Comparison of ENCODE assay signal across 25 mouse cellular contexts in the genomic region with DNA sequence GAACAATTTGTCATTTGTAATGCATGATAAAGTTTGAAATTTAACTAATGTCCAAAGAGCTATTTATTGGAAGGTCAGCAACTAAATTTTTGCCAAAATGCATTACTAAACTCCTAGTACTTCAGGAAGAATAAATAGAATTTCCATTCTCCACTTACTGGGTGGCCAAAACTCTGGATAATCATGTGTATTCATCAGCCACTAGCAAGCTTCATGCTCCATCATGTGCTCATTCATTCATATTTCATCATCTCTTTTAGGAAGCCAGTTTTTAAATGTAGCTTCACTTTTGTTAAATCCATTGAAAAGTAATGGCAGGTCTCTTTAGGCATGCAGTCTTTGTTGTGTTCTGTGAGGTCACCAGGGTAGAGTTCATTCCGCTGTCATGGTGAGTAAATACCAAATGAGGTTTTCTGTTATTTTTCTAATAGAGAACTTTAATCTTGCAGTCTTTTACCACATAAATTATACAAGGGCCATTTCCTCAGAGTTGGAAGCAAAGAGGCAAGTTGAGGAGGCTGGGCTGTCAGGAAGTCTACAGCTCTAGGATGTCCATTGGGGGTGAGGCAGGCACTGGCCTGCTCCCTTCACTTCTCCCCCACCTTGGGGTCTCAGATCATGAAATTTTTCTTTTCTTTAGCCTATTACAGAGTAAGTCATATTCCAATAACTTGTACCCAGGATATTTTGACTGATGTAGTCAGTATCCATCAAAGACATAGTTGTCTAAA.
DNase-seq lines count a peak whose midpoint lies in the region; ATAC-seq and TF ChIP-seq lines count a peak whose summit lies in the region.
"Had no signal": no experiment of that assay in that cellular context is flagged by ENCODE, and none has a peak within 500 bp of the region (broad histone marks: within the 10 kb centered on the region; RNA-seq: fewer than 3 reads in every experiment).

No protein-coding gene starts in this region.

- peaks cover 5% of the 10 kb centered on the region; the same call in 1 of the 2 replicates for H3K4me1 ChIP-seq in kidney, embryonic 16.5 days (ENCODE audit: insufficient read depth, low read length)
- H3K4me1 ChIP-seq in liver, adult 2 months (ENCODE audit: control insufficient read depth, insufficient read depth, low read length) = no peaks in the 10 kb centered on the region
- H3K4me1 ChIP-seq in liver, embryonic 11.5 days (replicated peaks; ENCODE audit: control insufficient read depth, insufficient read depth, low read length) = no peaks in the 10 kb centered on the region
- H3K4me1 ChIP-seq: embryonic facial prominence, embryonic 15.5 days; forebrain, embryonic 10.5 days; heart, embryonic 12.5 days; hindbrain, embryonic 10.5 days had no signal

- DNase-seq in embryo, embryonic 10.5 days (ENCODE audit: low spot score) = peak; percentile 4
- no peak for DNase-seq in embryo, embryonic 11 days
- DNase-seq in kidney, adult 8-10 months = no peak
- DNase-seq in liver, adult 2 months (ENCODE audit: extremely low read depth, low read depth, low spot score) = peak; percentile 62
- DNase-seq in liver, embryonic 11.5 days (ENCODE audit: low spot score) = no peak
- no peak for DNase-seq in cerebellum, postnatal 4 days (ENCODE audit: low spot score in 2 of 2)
- DNase-seq: adrenal gland, postnatal 14 days; B cell, adult 2 months; cerebellum, adult 11-12 months; cerebellum, adult 9-10 months; cerebellum, postnatal 25 days; gastrocnemius, adult 2 months; gastrocnemius, postnatal 25 days had no signal

- TF ChIP-seq POLR2A in liver, adult 2 months (IDR thresholded peaks at IDR 0.05; ENCODE audit: extremely low read depth, insufficient read depth, low read length) = no peak

- no peaks in the 10 kb centered on the region for H3K79me2 ChIP-seq in liver, adult 2 months (ENCODE audit: control insufficient read depth, insufficient read depth, low read length)

- H3K4me2 ChIP-seq in kidney, embryonic 16.5 days (replicated peaks; ENCODE audit: low read depth, low read length) = no peak overlapping the region
- no peak overlapping the region for H3K4me2 ChIP-seq in liver, embryonic 11.5 days
- H3K4me2 ChIP-seq: embryonic facial prominence, embryonic 15.5 days; heart, embryonic 12.5 days; hindbrain, embryonic 14.5 days had no signal

- TF ChIP-seq CTCF in liver, adult 2 months (IDR thresholded peaks at IDR 0.05; ENCODE audit: low read depth, low read length) = no peak

- no peak overlapping the region for H3K9ac ChIP-seq in kidney, embryonic 16.5 days (replicated peaks; ENCODE audit: low read length)
- H3K9ac ChIP-seq in liver, adult 2 months (ENCODE audit: low read depth, low read length) = no peak overlapping the region
- H3K9ac ChIP-seq in liver, embryonic 11.5 days (ENCODE audit: low read depth, low read length) = no peak overlapping the region
- H3K9ac ChIP-seq: embryonic facial prominence, embryonic 15.5 days; heart, embryonic 12.5 days; hindbrain, embryonic 14.5 days had no signal

- H3K9me3 ChIP-seq in kidney, embryonic 16.5 days (ENCODE audit: low read length) = no peaks in the 10 kb centered on the region
- no peaks in the 10 kb centered on the region for H3K9me3 ChIP-seq in liver, embryonic 11.5 days (ENCODE audit: control insufficient read depth, low read length)
- H3K9me3 ChIP-seq: embryonic facial prominence, embryonic 15.5 days; forebrain, embryonic 10.5 days; heart, embryonic 12.5 days; hindbrain, embryonic 10.5 days had no signal

- 39% methylated on average over 1 of the region's 1 CpGs for WGBS in kidney, embryonic 16.5 days
- WGBS in liver, adult 2 months = 90% methylated on average over 1 of the region's 1 CpGs
- whole genome bisulfite sequencing in liver, embryonic 11.5 days = 89% methylated on average over 1 of the region's 1 CpGs

- no peaks in the 10 kb centered on the region for H3K27me3 ChIP-seq in kidney, embryonic 16.5 days (ENCODE audit: insufficient read depth, low read length)
- H3K27me3 ChIP-seq in liver, adult 2 months (ENCODE audit: control insufficient read depth, insufficient read depth, low read length) = no peaks in the 10 kb centered on the region
- H3K27me3 ChIP-seq in liver, embryonic 11.5 days (replicated peaks; ENCODE audit: control insufficient read depth, insufficient read depth, low read length) = no peaks in the 10 kb centered on the region
- H3K27me3 ChIP-seq: embryonic facial prominence, embryonic 15.5 days; heart, embryonic 12.5 days; Patski had no signal

- no peak overlapping the region for H3K4me3 ChIP-seq in kidney, embryonic 16.5 days (ENCODE audit: low read length)
- no peak overlapping the region for H3K4me3 ChIP-seq in liver, adult 2 months (ENCODE audit: insufficient read depth, low read depth, low read length)
- no peak overlapping the region for H3K4me3 ChIP-seq in liver, embryonic 11.5 days (ENCODE audit: low read depth, low read length)
- H3K4me3 ChIP-seq: embryonic facial prominence, embryonic 15.5 days; erythroblast, embryonic 14.5 days; forebrain, embryonic 10.5 days; gastrocnemius, adult 2 months; heart, embryonic 12.5 days; hindbrain, embryonic 10.5 days had no signal

- 0 out of 2 replicates have a peak, but pooled peaks have one; percentile 69 for ATAC-seq in kidney, embryonic 16.5 days (ENCODE audit: low FRiP score, low TSS enrichment)
- ATAC-seq in liver, embryonic 11.5 days (replicated peaks; ENCODE audit: low FRiP score) = no peak
- ATAC-seq: activated CD4-positive, CD25-positive, alpha-beta regulatory T cell, adult 4 months; CD4-positive, CD25-positive, alpha-beta regulatory T cell, adult 4 months; forebrain, embryonic 14.5 days; Patski had no signal

- no peak overlapping the region for H3K27ac ChIP-seq in kidney, embryonic 16.5 days (ENCODE audit: low read length)
- no peak overlapping the region for H3K27ac ChIP-seq in liver, adult 2 months (replicated peaks; ENCODE audit: insufficient read depth, low read depth, low read length)
- H3K27ac ChIP-seq in liver, embryonic 11.5 days (ENCODE audit: low read depth, low read length) = no peak overlapping the region
- H3K27ac ChIP-seq: embryonic facial prominence, embryonic 15.5 days; forebrain, embryonic 10.5 days; gastrocnemius, adult 2 months; hindbrain, embryonic 10.5 days; hindbrain, embryonic 14.5 days had no signal

- no peaks in the 10 kb centered on the region for H3K36me3 ChIP-seq in kidney, embryonic 16.5 days (ENCODE audit: insufficient read depth, low read length)
- no peaks in the 10 kb centered on the region for H3K36me3 ChIP-seq in liver, adult 2 months (ENCODE audit: control insufficient read depth, insufficient read depth, low read length)
- H3K36me3 ChIP-seq in liver, embryonic 11.5 days (ENCODE audit: control insufficient read depth, insufficient read depth, low read length) = no peaks in the 10 kb centered on the region
- H3K36me3 ChIP-seq: embryonic facial prominence, embryonic 15.5 days; forebrain, embryonic 10.5 days; G1E; heart, embryonic 12.5 days; hindbrain, embryonic 10.5 days had no signal

Comparison
In these comparisons a context has a peak if more than half of its experiments do, and no peak if none do; other contexts are left out.
1. DNase-seq: peak in embryo, embryonic 10.5 days (single experiment) and liver, adult 2 months (single experiment); none in embryo, embryonic 11 days (single experiment), kidney, adult 8-10 months (0 of 2), liver, embryonic 11.5 days (single experiment) and cerebellum, postnatal 4 days (0 of 2).